Mouse (Mus musculus) retina, embryonic 14.5 days (tissue): ENCODE results near the gene Esrrg.

Experiments used
- DNase-seq: peaks from one replicate; pipeline ENCODE4 v3.0.0-alpha.2; 2015; ENCODE audit warnings: low spot score

The Esrrg gene

GRCm38 (mm10) chr1:187649871-187650270 lies 41.3 kb downstream of the Esrrg start:
- DNase-seq: no peak

GRCm38 (mm10) chr1:187650786-187651687 lies 42.4 kb downstream of the Esrrg start:
- no peak for DNase-seq

- DNase-seq: peak; percentile 64
Measured at GRCm38 (mm10) chr1:187651688-187652241, 43.2 kb downstream of the Esrrg start.

- no peak for DNase-seq
Measured at GRCm38 (mm10) chr1:187652445-187652844, 43.9 kb downstream of the Esrrg start.

- no peak for DNase-seq
Measured at GRCm38 (mm10) chr1:187653390-187653789, 44.8 kb downstream of the Esrrg start.

GRCm38 (mm10) chr1:187660963-187661362 lies 52.4 kb downstream of the Esrrg start:
- no peak for DNase-seq

GRCm38 (mm10) chr1:187662083-187662609 lies 53.6 kb downstream of the Esrrg start:
- no peak for DNase-seq

GRCm38 (mm10) chr1:187663376-187663775 lies 54.8 kb downstream of the Esrrg start:
- no peak for DNase-seq

GRCm38 (mm10) chr1:187664261-187664660 lies 55.7 kb downstream of the Esrrg start:
- no peak for DNase-seq

GRCm38 (mm10) chr1:187665901-187666600 lies 57.5 kb downstream of the Esrrg start:
- DNase-seq: no peak

GRCm38 (mm10) chr1:187669746-187670145 lies 61.2 kb downstream of the Esrrg start:
- DNase-seq: no peak

GRCm38 (mm10) chr1:187672446-187672845 lies 63.9 kb downstream of the Esrrg start:
- no peak for DNase-seq

- no peak for DNase-seq
Measured at GRCm38 (mm10) chr1:187674771-187675186, 66.2 kb downstream of the Esrrg start.

GRCm38 (mm10) chr1:187676626-187677025 lies 68.0 kb downstream of the Esrrg start:
- no peak for DNase-seq

GRCm38 (mm10) chr1:187679246-187679645 lies 70.7 kb downstream of the Esrrg start:
- DNase-seq: no peak

GRCm38 (mm10) chr1:187684519-187684918 lies 75.9 kb downstream of the Esrrg start:
- no peak for DNase-seq

- DNase-seq: no peak
Measured at GRCm38 (mm10) chr1:187691846-187692525, 83.4 kb downstream of the Esrrg start.

- DNase-seq: no peak
Measured at GRCm38 (mm10) chr1:187694865-187695264, 86.3 kb downstream of the Esrrg start.

GRCm38 (mm10) chr1:187698201-187698600 lies 89.6 kb downstream of the Esrrg start:
- DNase-seq: no peak

GRCm38 (mm10) chr1:187700963-187701362 lies 92.4 kb downstream of the Esrrg start:
- no peak for DNase-seq

GRCm38 (mm10) chr1:187704921-187705320 lies 96.3 kb downstream of the Esrrg start:
- DNase-seq: no peak

GRCm38 (mm10) chr1:187705348-187705747 lies 96.8 kb downstream of the Esrrg start:
- DNase-seq: no peak
